Mouse (Mus musculus): ENCODE data around the gene Mylk. TPM values are rescaled to one million over a fixed set of nuclear protein-coding genes. Genes with fewer than 3 reads are reported as not detected.
"Not testable (repeated sequence)": the region's sequence is repeated elsewhere in the genome, so short reads cannot be mapped to it uniquely, and the experiment has no call there.

Mylk gene
- total RNA-seq, 4 experiments from 2014 or later: 39.3 to 53.2 (median 44.5) TPM

GRCm38 (mm10) chr16:34770127-34770526, 25.1 kb downstream of the Mylk start:
- DNase-seq: no peak

GRCm38 (mm10) chr16:34772445-34773032, 27.5 kb downstream of the Mylk start:
- no peak for DNase-seq

GRCm38 (mm10) chr16:34782442-34782841, 37.4 kb downstream of the Mylk start:
- no peak for DNase-seq

- DNase-seq: no peak
These were observed 38.5 kb downstream of the Mylk start for GRCm38 (mm10) chr16:34783536-34783935.

GRCm38 (mm10) chr16:34784675-34785074, 39.7 kb downstream of the Mylk start:
- no peak for DNase-seq

- no peak for DNase-seq
These were observed 47.5 kb downstream of the Mylk start for GRCm38 (mm10) chr16:34792555-34792954.

GRCm38 (mm10) chr16:34793000-34793399, 48.0 kb downstream of the Mylk start:
- no peak for DNase-seq

- DNase-seq: no peak
These were observed 56.2 kb downstream of the Mylk start for GRCm38 (mm10) chr16:34801222-34801621.

GRCm38 (mm10) chr16:34804286-34805010, 59.4 kb downstream of the Mylk start:
- DNase-seq: no peak

- DNase-seq: no peak
These were observed 62.1 kb downstream of the Mylk start for GRCm38 (mm10) chr16:34806883-34807767.

GRCm38 (mm10) chr16:34807768-34808275, 62.8 kb downstream of the Mylk start:
- DNase-seq: no peak

GRCm38 (mm10) chr16:34812165-34812564, 67.2 kb downstream of the Mylk start:
- no peak for DNase-seq

- not testable (repeated sequence) for DNase-seq
These were observed 68.2 kb downstream of the Mylk start for GRCm38 (mm10) chr16:34813161-34813560.

GRCm38 (mm10) chr16:34813570-34813969, 68.6 kb downstream of the Mylk start:
- DNase-seq: no peak

- DNase-seq: no peak
These were observed 69.6 kb downstream of the Mylk start for GRCm38 (mm10) chr16:34814612-34815011.

- DNase-seq: no peak
These were observed 71.5 kb downstream of the Mylk start for GRCm38 (mm10) chr16:34816548-34816947.

GRCm38 (mm10) chr16:34825111-34825744, 80.2 kb downstream of the Mylk start:
- no peak for DNase-seq

- DNase-seq: no peak
These were observed 89.5 kb downstream of the Mylk start for GRCm38 (mm10) chr16:34834477-34834876.

GRCm38 (mm10) chr16:34839004-34839703, 94.1 kb downstream of the Mylk start:
- no peak for DNase-seq

GRCm38 (mm10) chr16:34839704-34840331, 94.8 kb downstream of the Mylk start:
- DNase-seq: no peak

- no peak for DNase-seq
These were observed 99.8 kb downstream of the Mylk start for GRCm38 (mm10) chr16:34844783-34845182.
